Mouse (Mus musculus): ENCODE measurements around the gene Fuk. TPM values are rescaled to one million over a fixed set of nuclear protein-coding genes. Genes with fewer than 3 reads are reported as not detected.

Fuk gene
- polyA plus RNA-seq, 1 experiment from 2014 or later = 6.2 TPM

GRCm38 (mm10) chr8:110929066-110929465, 26.8 kb upstream of the Fuk start:
- no peak for ATAC-seq
- H3K4me3 ChIP-seq (ENCODE audit: low read depth, low read length) = no peak overlapping the region
- WGBS = 68% methylated on average over 5 of the region's 5 CpGs
- H3K4me1 ChIP-seq (replicated peaks; ENCODE audit: control insufficient read depth, insufficient read depth, low read length) = 0 out of 2 replicates have a peak, but pooled peaks cover 3% of the 10 kb centered on the region
- H3K4me2 ChIP-seq (replicated peaks; ENCODE audit: low read depth) = no peak overlapping the region
- no peaks in the 10 kb centered on the region for H3K36me3 ChIP-seq (ENCODE audit: control insufficient read depth, insufficient read depth)
- no peaks in the 10 kb centered on the region for H3K27me3 ChIP-seq (replicated peaks; ENCODE audit: control insufficient read depth, insufficient read depth, low read length)
- H3K9ac ChIP-seq (ENCODE audit: low read depth, low read length) = no peak overlapping the region
- no peak for TF ChIP-seq CTCF (IDR thresholded peaks at IDR 0.05; ENCODE audit: low read depth)
- H3K27ac ChIP-seq (ENCODE audit: low read depth, low read length) = no peak overlapping the region
- no peaks in the 10 kb centered on the region for H3K9me3 ChIP-seq (ENCODE audit: control insufficient read depth)

GRCm38 (mm10) chr8:110928435-110928834, 26.1 kb upstream of the Fuk start:
- Histone ChIP-seq H3K36me3 (ENCODE audit: control insufficient read depth, insufficient read depth) (no peaks in the 10 kb centered on the region), H3K4me3 (ENCODE audit: low read depth, low read length) (no peak overlapping the region), H3K9ac (ENCODE audit: low read depth, low read length) (no peak overlapping the region), H3K9me3 (ENCODE audit: control insufficient read depth) (no peaks in the 10 kb centered on the region), H3K27me3 (replicated peaks; ENCODE audit: control insufficient read depth, insufficient read depth, low read length) (no peaks in the 10 kb centered on the region), H3K4me2 (replicated peaks; ENCODE audit: low read depth) (no peak overlapping the region), H3K4me1 (replicated peaks; ENCODE audit: control insufficient read depth, insufficient read depth, low read length) (0 out of 2 replicates have a peak, but pooled peaks cover 3% of the 10 kb centered on the region), H3K27ac (ENCODE audit: low read depth, low read length) (no peak overlapping the region)
- no peak for TF ChIP-seq CTCF (IDR thresholded peaks at IDR 0.05; ENCODE audit: low read depth)
- WGBS = 73% methylated on average over 7 of the region's 7 CpGs
- ATAC-seq = no peak

GRCm38 (mm10) chr8:110926690-110927089, 24.4 kb upstream of the Fuk start:
- H3K9ac ChIP-seq (ENCODE audit: low read depth, low read length) = no peak overlapping the region
- no peak overlapping the region for H3K27ac ChIP-seq (ENCODE audit: low read depth, low read length)
- TF ChIP-seq CTCF (IDR thresholded peaks at IDR 0.05; ENCODE audit: low read depth) = no peak
- H3K36me3 ChIP-seq (ENCODE audit: control insufficient read depth, insufficient read depth) = no peaks in the 10 kb centered on the region
- H3K4me1 ChIP-seq (replicated peaks; ENCODE audit: control insufficient read depth, insufficient read depth, low read length) = 0 out of 2 replicates have a peak, but pooled peaks cover 3% of the 10 kb centered on the region
- H3K4me3 ChIP-seq (ENCODE audit: low read depth, low read length) = no peak overlapping the region
- H3K27me3 ChIP-seq (replicated peaks; ENCODE audit: control insufficient read depth, insufficient read depth, low read length) = no peaks in the 10 kb centered on the region
- no peaks in the 10 kb centered on the region for H3K9me3 ChIP-seq (ENCODE audit: control insufficient read depth)
- 45% methylated on average over 5 of the region's 5 CpGs for WGBS
- ATAC-seq = no peak
- no peak overlapping the region for H3K4me2 ChIP-seq (replicated peaks; ENCODE audit: low read depth)

GRCm38 (mm10) chr8:110925691-110926140, 23.4 kb upstream of the Fuk start:
- no peak overlapping the region for H3K9ac ChIP-seq (ENCODE audit: low read depth, low read length)
- H3K4me2 ChIP-seq (replicated peaks; ENCODE audit: low read depth) = no peak overlapping the region
- ATAC-seq = no peak
- no peak overlapping the region for H3K27ac ChIP-seq (ENCODE audit: low read depth, low read length)
- TF ChIP-seq CTCF (IDR thresholded peaks at IDR 0.05; ENCODE audit: low read depth) = no peak
- WGBS = 74% methylated on average over 8 of the region's 8 CpGs
- H3K9me3 ChIP-seq (ENCODE audit: control insufficient read depth) = no peaks in the 10 kb centered on the region
- no peaks in the 10 kb centered on the region; the same call in 1 of the 2 replicates for H3K4me1 ChIP-seq (replicated peaks; ENCODE audit: control insufficient read depth, insufficient read depth, low read length)
- no peaks in the 10 kb centered on the region for H3K27me3 ChIP-seq (replicated peaks; ENCODE audit: control insufficient read depth, insufficient read depth, low read length)
- no peaks in the 10 kb centered on the region for H3K36me3 ChIP-seq (ENCODE audit: control insufficient read depth, insufficient read depth)
- no peak overlapping the region for H3K4me3 ChIP-seq (ENCODE audit: low read depth, low read length)

- TF ChIP-seq CTCF (IDR thresholded peaks at IDR 0.05; ENCODE audit: low read depth) = no peak
- H3K4me2 ChIP-seq (replicated peaks; ENCODE audit: low read depth) = peak overlapping the region; percentile 87; the same call in 1 of the 2 replicates
- H3K4me3 ChIP-seq (ENCODE audit: low read depth, low read length) = 0 out of 2 replicates have a peak overlapping the region, but pooled peaks have one; percentile 70
- no peaks in the 10 kb centered on the region for H3K9me3 ChIP-seq (ENCODE audit: control insufficient read depth)
- no peaks in the 10 kb centered on the region for H3K27me3 ChIP-seq (replicated peaks; ENCODE audit: control insufficient read depth, insufficient read depth, low read length)
- ATAC-seq = no peak
- H3K9ac ChIP-seq (ENCODE audit: low read depth, low read length) = 0 out of 2 replicates have a peak overlapping the region, but pooled peaks have one; percentile 46
- WGBS = 48% methylated on average over 7 of the region's 7 CpGs
- no peak overlapping the region for H3K27ac ChIP-seq (ENCODE audit: low read depth, low read length)
- H3K4me1 ChIP-seq (replicated peaks; ENCODE audit: control insufficient read depth, insufficient read depth, low read length) = no peaks in the 10 kb centered on the region; the same call in 1 of the 2 replicates
- H3K36me3 ChIP-seq (ENCODE audit: control insufficient read depth, insufficient read depth) = no peaks in the 10 kb centered on the region
These were observed 19.4 kb upstream of the Fuk start for GRCm38 (mm10) chr8:110921492-110922230.

- no peaks in the 10 kb centered on the region for H3K36me3 ChIP-seq (ENCODE audit: control insufficient read depth, insufficient read depth)
- peak overlapping the region; percentile 55 for H3K9ac ChIP-seq (ENCODE audit: low read depth, low read length)
- H3K4me2 ChIP-seq (replicated peaks; ENCODE audit: low read depth) = peak overlapping the region; percentile 87
- no peak for ATAC-seq
- no peaks in the 10 kb centered on the region for H3K9me3 ChIP-seq (ENCODE audit: control insufficient read depth)
- 44% methylated on average over 3 of the region's 3 CpGs for WGBS
- no peaks in the 10 kb centered on the region for H3K27me3 ChIP-seq (replicated peaks; ENCODE audit: control insufficient read depth, insufficient read depth, low read length)
- H3K4me1 ChIP-seq (replicated peaks; ENCODE audit: control insufficient read depth, insufficient read depth, low read length) = no peaks in the 10 kb centered on the region; the same call in 1 of the 2 replicates
- TF ChIP-seq CTCF (IDR thresholded peaks at IDR 0.05; ENCODE audit: low read depth) = no peak
- no peak overlapping the region for H3K27ac ChIP-seq (ENCODE audit: low read depth, low read length)
- H3K4me3 ChIP-seq (ENCODE audit: low read depth, low read length) = peak overlapping the region; percentile 70
These were observed 18.5 kb upstream of the Fuk start for GRCm38 (mm10) chr8:110920773-110921277.

Measured in intestine, postnatal 0 days (tissue).